Mouse (Mus musculus) frontal cortex, postnatal 25 days (tissue): ENCODE results near the gene Itga6.

Experiments
- DNase-seq, 2 experiments: peaks; one replicate each; pipeline ENCODE4 v3.0.0; 2022; ENCODE audit warnings: low spot score in 2 of 2

Itga6 gene

GRCm38 (mm10) chr2:71843316-71843715, 97.9 kb downstream of the Itga6 start:
- no peak for DNase-seq

GRCm38 (mm10) chr2:71844906-71845305, 99.5 kb downstream of the Itga6 start:
- DNase-seq: no peak

DNA sequence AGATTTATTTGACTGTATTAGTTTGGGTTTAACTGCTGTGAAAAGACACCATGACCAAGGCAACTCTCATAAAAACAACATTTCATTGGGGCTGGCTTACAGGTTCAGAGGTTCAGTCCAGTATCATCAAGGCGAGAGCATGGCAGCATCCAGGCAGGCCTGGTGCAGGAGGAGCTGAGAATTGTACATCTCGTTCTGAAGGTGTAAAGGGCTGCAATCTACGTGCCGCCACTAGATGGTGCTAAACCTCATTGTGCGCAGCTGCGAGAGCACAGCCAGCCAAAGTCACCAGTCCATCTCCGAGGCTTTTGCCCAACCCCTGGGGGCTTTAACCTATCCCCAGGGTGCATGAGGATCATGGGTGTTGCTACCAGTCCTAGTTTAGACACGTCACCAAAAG, 106.7 kb downstream of the Itga6 start:
- DNase-seq: peak in 1 of 2 experiments; percentile 58

GRCm38 (mm10) chr2:71855076-71855475, 109.7 kb downstream of the Itga6 start:
- no peak for DNase-seq

DNA sequence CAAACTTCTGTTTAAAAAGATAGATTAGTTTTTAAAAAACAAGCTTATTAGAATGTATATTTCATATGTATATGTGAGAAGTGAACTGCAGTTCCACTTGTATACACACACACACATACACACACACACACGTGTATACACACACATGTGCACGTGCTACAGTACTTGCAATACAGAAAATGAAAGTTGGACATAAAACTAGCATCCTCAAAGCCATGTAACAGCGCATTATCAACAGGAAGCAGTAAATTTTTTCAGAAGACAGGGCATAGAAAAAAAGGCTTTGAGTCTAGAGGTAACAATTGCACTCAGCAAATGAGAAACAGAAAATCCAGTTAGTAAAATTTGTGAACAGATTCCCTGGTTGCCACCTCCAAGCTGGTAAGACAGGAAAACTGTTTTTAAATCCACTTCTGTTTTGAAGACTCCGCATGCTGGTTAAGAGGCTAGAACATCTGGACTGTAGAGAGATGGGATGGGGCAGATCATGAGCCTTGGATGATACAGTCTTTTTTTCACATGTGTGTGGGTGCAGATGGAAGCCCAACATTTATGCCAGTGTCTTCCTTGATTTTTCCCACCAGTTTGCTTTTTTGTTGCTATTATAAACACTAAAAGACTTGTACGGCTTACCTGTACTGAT, 118.2 kb downstream of the Itga6 start:
- DNase-seq: no peak

- DNase-seq: peak; percentile 20 to 34
Observed at GRCm38 (mm10) chr2:71865022-71865421, 119.6 kb downstream of the Itga6 start.

GRCm38 (mm10) chr2:71865935-71866334, 120.5 kb downstream of the Itga6 start:
- DNase-seq: no peak

- no peak for DNase-seq
Observed at GRCm38 (mm10) chr2:71866565-71866964, 121.1 kb downstream of the Itga6 start.

DNA sequence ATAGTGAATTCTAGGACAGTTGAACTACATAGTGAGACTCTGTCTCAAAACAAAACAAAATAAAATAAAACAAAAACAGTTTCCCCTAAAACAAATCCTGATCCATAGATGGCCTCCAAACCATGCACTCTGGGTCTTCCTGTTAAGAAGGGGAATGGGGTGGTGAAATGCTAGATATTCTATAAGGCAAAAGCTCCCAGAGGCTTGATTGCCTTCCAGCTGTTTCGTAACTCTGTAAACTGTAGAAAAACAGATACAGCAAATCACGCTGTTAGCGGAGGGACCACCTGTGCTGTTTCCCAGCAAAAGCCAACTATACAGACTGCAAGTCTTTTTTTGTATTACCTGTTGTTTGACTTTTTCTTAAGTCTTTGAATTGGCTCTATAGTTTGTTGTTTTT, 121.6 kb downstream of the Itga6 start:
- no peak for DNase-seq

DNA sequence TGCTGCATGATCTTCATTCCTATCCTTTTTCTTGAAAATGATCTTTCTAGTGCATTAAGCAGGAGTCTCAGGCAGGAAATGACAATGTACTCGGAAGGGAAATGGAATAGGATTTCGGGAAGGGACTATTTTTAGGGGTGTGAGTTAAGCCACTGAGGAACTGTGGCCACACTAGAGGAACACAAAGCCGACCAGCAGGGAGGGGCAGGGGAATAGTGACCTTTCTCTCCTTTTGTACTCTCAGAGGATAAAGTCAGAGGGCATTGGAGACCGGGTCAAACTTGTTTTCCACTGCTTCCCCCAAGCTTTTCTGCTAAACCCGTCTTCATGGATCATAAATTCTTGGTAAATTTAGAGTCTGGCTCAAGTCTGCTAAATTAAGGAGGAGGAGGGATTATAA, 122.1 kb downstream of the Itga6 start:
- DNase-seq: no peak

DNA sequence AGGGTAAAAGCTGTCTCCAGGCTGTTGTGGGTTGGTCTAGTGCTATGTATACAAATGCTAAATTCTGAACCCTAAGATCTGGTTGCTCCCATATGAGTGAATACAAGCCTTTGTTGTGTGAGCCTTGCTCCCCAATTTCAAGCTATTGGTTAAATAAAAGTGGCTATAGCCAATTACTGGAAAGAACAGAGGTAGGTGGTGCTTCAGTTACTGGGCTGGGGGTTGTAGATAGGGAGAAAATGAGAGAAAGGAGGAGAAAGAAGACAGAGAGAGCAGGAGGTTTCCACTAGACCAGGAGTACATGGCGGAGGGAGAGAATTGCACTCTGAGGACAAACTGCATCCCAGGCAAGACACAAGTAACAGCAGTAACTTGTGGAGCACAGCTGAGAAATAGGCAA, 122.8 kb downstream of the Itga6 start:
- DNase-seq: no peak

GRCm38 (mm10) chr2:71872141-71872540, 126.7 kb downstream of the Itga6 start:
- no peak for DNase-seq

DNA sequence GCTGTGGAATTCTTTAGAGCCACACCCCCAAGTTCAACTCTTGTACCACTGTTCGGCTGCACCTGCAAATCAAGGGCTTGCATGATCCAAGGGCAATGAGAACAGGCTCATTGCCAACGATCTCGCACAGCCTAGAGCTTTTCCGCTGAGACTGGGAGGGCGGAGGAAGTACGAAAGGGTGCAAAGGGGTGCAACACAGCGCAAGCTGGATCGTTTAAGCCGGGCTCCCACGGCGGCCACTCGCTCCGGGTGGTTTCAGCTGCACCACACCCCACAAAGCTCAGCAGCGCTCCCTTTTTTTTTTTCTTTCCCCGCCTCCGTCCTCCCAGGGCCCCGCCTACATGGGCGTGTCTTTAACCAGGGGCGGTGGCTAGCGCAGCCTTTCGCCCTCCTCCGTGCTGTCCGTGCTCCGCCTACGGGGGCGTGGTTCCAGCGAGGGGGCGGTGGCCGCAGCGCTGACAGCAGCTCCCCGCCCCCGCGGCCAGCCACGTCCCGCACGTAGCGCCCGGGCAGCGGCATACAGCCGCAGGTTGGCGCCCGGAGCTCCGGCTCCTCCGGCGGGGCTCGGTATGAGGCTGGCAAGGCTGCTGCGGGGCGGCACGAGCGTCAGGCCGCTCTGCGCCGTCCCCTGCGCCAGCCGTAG, 127.5 kb downstream of the Itga6 start, which contains the start of gene Pdk1:
Pdk1 (plus strand) TSS at position 424 of the 643 bp plus-strand sequence.
- DNase-seq: peak; percentile 89 to 95

GRCm38 (mm10) chr2:71873474-71874322, 128.3 kb downstream of the Itga6 start:
- DNase-seq: no peak

- no peak for DNase-seq
Observed at GRCm38 (mm10) chr2:71874422-71874821, 129.0 kb downstream of the Itga6 start.

- DNase-seq: no peak
Observed at GRCm38 (mm10) chr2:71874836-71875235, 129.4 kb downstream of the Itga6 start.

DNA sequence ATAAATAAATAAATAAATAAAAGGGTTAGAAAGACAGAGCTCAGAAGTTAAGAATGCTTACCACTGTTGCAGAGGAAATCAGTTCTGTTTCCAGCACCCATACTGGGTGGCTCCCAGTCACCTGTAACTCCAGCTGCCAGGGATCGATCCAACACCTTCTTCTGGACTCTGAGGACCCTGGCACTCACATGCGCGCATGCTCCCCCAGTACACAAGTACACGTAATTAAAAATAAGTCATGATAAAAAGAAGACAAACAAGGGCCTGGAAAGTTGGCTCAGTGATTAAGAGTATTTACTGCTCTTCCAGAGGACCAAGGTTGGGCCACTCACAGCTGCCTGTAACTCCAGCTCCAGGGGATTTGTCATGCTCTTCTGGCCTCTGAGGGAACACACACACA, 132.4 kb downstream of the Itga6 start:
- no peak for DNase-seq

GRCm38 (mm10) chr2:71878441-71878840, 133.0 kb downstream of the Itga6 start:
- no peak for DNase-seq

- no peak for DNase-seq
Observed at GRCm38 (mm10) chr2:71878943-71879342, 133.5 kb downstream of the Itga6 start.

DNA sequence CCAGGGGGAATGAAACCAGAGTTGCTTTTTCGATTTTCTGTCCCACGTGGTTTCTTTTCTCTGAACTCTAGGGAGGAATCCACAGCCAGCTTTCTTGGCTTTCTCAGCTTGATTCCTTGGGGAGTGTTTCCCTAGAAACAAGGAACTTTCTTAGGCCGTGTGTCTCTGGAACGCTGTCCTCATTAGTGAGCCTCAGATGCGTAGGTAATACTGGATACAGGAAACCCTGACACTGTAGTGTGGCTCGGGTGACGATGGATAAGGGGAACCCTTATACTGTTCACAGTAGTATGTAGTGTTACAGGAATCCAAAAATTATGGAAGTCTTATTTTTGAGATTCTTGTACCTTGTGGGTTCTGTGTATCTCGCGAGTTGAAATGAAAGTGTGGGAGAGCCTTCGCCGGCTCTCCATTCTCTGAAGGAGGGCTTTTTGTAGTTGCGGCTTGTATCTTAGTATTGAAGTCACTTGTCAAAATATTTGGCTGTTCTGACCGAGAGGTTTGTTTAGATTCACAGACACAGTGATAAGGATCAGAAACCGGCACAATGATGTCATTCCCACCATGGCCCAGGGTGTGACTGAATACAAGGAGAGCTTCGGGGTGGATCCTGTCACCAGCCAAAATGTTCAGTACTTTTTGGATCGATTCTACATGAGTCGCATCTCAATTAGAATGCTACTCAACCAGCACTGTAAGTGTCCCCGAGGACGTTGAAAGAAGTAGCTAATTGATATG, 137.7 kb downstream of the Itga6 start:
- no peak for DNase-seq

- DNase-seq: no peak
Observed at GRCm38 (mm10) chr2:71887269-71887668, 141.9 kb downstream of the Itga6 start.

GRCm38 (mm10) chr2:71888437-71888836, 143.0 kb downstream of the Itga6 start:
- no peak for DNase-seq
